Mouse (Mus musculus) spleen, adult 10 weeks (tissue): ENCODE results near the gene Tmem202. TPM values are rescaled to one million over a fixed set of nuclear protein-coding genes. Genes with fewer than 3 reads are reported as not detected.

Experiments used
- polyA plus RNA-seq: library from polyadenylated mRNA; stranded (reverse); fragments of 350-450 nt; fragmentation: Illumina TruSeq; extraction: RNeasy Lipid Tissue Mini Kit (QIAGEN cat#74804); gene quantifications from one replicate; pipeline ENCODE4 v1.2.3, GENCODE M21; 2015; ENCODE audit warnings: low replicate concordance; ENCODE audit not compliant: insufficient read depth

Tmem202 gene
- polyA plus RNA-seq = 0.44 TPM

DNA sequence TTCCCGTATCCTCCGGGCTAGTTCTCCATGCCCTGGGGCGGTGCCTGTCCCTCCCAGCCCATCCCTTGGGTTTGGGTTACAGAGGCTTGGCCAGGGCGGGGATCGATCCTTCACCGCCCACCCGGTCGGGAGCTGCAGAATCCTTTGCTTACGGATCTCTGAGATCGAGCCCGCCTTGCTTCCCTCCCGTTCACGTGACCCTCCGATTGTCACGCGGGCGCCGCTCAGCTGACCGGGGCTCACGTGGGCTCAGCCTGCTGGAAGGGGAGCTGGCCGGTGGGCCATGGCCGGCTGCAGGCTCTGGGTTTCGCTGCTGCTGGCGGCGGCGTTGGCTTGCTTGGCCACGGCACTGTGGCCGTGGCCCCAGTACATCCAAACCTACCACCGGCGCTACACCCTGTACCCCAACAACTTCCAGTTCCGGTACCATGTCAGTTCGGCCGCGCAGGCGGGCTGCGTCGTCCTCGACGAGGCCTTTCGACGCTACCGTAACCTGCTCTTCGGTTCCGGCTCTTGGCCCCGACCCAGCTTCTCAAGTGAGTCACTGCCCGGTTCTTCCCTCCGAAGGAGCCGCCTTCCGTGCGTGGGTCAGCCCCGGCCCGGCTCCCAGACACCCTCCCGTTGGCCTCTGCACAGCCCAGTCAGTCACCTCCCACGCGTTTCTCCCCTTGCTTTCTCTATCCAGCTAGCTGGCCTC, at the start of gene Tmem202, which contains the start of gene Hexa:
TSS of gene Tmem202 (minus strand) at position 407 of the 697 bp plus-strand sequence.
TSS of gene Hexa (plus strand) at position 100 of the 697 bp plus-strand sequence.

DNA sequence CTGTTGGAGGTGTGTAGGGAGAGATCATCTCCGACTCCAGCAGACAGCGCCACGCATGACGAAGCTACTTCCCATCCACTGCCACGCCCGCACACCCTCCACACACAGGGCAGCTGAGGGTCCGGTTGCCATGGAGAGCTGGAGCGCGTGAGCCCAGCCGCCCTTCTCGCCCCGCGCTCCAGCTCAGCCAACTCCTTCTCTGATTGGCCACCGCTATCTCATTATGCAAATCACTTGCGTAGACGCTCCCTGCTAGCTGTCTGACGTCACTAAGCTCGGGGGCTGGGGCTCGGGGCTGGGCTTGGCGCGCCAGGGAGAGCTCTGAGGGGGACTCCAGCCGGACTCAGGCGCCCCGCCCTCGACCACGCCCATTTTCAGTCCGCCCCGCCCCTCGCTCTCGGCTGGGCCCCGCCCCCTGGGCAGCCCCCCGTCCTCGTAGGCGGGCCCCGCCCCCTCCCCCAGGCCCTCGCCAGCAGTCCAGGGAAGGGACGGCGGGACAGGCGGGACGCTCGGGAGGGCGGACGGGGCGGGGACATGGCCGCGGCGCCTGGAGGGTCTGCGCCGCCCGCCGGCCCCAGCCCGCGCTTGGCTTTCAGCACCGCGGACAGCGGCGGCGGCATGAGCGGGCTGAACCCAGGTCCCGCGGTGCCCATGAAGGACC, 38.3 kb upstream of the Tmem202 start, which contains the start of gene Celf6:
TSS of gene Celf6 (plus strand) at position 74 of the 661 bp plus-strand sequence.

DNA sequence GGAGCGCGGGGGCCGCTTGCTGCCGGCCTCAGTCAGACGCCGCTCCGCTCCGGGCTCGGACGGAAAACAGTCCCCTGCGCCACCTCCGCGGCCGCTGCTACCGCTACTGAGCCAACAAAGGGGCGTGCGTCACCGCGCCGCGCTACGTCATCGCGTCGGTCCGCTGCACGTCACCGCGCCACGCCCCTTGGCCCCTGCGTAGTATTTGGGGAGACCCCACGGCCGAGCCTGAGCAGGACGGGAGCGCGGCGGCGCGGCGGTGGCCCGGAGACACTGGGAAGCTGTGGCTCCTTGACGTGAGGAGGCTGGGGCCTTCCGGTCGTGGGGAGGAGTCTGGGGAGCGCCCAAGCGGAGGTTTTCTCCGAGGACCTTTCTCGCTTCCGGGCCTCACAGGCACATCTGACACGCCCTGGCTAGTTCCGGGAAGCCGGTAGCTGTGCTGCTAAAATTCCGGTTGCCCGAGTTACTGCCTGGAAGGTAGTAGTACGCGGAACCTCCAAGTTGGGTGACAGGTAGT, 53.0 kb downstream of the Tmem202 start, which contains the start of gene Arih1:
TSS of gene Arih1 (minus strand) at position 70 of the 517 bp plus-strand sequence.

Other genes with a start within 250 kb of the Tmem202 start
- gene Adpgk, start 248.3 kb downstream of the Tmem202 start, polyA plus RNA-seq = 52.3 TPM
- gene Bbs4, start 186.3 kb downstream of the Tmem202 start, polyA plus RNA-seq = 10.9 TPM
- 106 TPM for gene Arih1, start 53.2 kb downstream of the Tmem202 start, polyA plus RNA-seq
- 118 TPM for gene Hexa, start 307 bp downstream of the Tmem202 start, polyA plus RNA-seq
- not detected for gene Celf6, start 38.1 kb upstream of the Tmem202 start, polyA plus RNA-seq
- gene Parp6, start 77.4 kb upstream of the Tmem202 start, polyA plus RNA-seq = 57.8 TPM
- 156 TPM for gene Pkm, start 116.5 kb upstream of the Tmem202 start, polyA plus RNA-seq
- 4.1 TPM for gene Gramd2, start 140.3 kb upstream of the Tmem202 start, polyA plus RNA-seq
- 10.3 TPM for gene Senp8, start 210.9 kb upstream of the Tmem202 start, polyA plus RNA-seq
- 31.7 TPM for gene Myo9a, start 211.0 kb upstream of the Tmem202 start, polyA plus RNA-seq